Mouse (Mus musculus): ENCODE data around the gene Zfp661.

The Zfp661 gene

DNA sequence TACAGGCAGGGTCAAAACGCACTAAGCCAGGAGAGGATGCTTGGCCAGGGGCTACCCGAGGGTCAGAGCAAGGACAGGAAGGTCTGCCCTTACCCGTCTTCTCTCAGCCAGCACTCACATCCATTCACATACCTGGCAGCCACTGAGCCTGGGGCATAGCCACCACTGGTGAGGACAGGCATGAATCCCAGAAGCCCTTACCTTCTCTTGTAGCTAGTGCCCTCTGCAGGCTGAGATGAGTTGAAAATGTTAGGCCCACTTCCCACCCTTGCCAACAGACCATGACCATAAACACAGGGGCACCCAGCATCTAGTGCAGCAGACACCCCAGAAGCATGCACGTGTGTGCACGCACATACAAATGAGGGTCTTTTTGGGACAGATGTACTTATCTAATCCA, 35.8 kb downstream of the Zfp661 start:
- DNase-seq (ENCODE audit: extremely low spot score, low read depth, low spot score), result no peak

DNA sequence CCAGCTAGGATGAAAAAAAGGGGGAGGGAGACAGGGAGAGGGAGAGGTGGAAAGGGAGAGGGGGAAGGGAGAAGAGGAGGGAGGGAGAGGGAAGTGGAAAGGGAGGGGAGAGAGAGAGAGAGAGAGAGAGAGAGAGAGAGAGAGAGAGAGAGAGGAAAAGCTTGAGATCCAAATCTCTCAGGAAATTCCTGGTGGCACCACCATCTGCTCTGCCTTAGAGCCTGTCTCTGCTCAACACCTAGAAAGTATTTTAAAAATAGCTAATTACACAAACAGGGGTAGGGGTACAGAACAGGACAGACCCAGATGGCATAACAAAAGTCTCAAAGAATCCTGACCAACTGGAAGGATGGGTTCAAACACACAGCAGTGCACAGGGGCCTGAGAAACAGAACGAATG, 36.4 kb downstream of the Zfp661 start:
- DNase-seq (ENCODE audit: extremely low spot score, low read depth, low spot score), result no peak

DNA sequence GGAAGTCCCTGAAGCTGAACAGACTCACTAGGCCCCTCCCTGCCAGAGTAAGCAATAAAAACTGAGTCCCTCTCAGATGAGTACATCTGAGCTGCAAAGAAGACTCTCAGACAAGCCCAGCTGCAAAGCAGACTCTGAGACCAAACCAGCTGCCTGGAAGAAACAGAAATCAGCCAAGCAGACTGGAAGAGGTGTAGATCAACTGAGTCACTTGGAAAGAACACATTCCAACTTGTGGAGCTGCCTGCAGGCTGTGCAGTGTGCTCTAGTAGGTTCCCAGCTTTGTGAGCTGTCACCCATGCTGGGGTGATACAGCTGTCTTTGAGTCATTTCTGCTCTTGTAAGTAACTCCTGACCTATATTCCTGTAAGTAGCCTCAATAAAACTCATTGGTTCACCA, 37.2 kb downstream of the Zfp661 start:
- no peak for DNase-seq (ENCODE audit: extremely low spot score, low read depth, low spot score)

DNA sequence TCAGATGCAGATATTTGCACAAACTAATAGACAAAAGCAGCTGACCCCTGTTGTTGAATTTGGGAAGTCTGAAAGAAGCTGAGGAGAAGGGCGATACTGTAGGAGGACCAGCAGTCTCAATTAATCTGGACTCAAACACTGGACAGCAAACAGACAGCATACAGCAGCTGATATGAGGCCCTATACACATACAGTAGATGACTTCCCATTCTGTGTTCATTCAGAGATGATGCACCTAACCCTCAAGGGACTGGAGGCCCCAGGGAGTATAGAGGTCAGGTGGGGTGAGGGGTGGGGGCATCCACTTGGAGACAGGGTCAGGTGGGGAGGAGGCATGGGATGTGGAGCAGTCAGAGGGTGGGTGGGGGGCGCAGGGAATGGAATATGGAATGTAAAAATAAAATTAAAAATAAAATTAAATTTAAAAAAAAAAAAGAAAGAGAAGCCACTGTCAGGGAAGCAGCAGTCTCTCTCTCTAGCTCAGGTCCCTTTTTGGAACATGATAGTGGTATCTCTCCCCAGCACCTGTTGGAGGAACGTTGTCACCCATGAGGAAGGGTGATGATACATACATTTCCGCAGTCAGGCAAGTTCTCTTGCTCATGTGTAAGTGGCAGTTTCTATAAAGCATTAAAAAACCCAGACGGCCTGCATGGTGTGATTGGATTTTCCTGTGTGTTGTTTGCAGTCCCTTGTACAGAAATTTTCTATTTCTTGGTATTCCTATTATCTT, 38.4 kb downstream of the Zfp661 start:
- no peak for DNase-seq (ENCODE audit: extremely low spot score, low read depth, low spot score)

DNA sequence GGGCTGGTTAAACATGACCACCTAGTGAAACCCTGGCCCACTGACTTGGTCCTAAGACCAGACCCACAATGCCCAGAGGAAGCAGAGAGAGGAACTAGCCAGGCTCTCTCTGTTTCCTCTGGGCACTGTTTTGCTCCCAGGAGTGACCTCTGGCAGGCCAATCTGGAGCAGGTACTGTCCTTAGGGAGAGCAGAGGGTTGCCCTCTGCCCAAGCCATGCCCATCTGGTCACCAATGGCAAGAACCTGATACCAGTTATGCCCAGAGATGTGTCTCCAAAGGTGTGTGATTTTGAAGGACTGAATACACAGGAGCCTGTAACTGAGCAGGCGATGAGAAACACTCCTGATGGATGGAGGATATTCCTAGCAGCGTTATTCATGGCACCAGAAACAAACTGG, 45.2 kb downstream of the Zfp661 start:
- DNase-seq (ENCODE audit: extremely low spot score, low read depth, low spot score), result no peak

DNA sequence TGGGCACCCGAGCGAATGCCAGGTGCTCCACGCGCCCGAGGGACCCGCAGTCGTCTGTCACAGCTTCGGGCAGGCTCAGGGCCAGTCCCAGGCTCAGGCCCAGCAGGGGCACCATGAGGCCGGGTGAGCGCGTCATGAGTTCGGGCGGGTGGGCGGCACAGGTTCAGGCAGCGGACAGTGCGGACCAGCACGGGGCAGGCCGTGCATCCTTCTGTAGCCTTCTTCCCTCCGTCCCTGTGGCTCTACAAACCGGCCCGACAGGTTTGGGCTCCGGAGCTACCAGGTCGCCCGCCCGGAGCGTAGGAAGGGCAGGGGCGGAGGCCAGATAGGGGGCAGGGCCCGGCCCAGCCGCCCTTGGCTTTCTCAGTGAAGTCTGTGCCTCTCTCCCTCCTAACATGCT, 45.7 kb downstream of the Zfp661 start, which contains the start of gene Prom2:
Gene Prom2 (minus strand): TSS at position 283 of the 400 bp plus-strand sequence.
- DNase-seq (ENCODE audit: extremely low spot score, low read depth, low spot score), result no peak

DNA sequence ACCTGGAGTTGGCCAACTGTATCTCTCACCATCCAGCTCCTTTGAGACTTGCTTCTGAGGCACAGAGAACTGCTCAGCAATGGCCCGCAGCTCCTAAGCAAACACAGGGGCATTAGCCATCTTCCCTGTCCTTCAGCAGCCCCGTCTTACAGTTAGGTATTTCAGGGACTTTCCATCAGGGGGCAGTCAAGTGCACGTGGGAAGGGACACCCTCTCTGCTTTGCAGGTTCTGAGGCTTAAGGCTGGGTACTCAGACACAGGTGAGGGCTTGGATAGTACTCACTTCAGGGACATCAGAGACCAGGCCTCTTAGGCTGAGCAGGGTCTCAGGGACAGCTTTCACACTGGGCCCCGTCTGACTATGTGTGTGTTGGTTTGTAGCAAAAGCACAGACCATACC, 47.4 kb downstream of the Zfp661 start:
- no peak for DNase-seq (ENCODE audit: extremely low spot score, low read depth, low spot score)

DNA sequence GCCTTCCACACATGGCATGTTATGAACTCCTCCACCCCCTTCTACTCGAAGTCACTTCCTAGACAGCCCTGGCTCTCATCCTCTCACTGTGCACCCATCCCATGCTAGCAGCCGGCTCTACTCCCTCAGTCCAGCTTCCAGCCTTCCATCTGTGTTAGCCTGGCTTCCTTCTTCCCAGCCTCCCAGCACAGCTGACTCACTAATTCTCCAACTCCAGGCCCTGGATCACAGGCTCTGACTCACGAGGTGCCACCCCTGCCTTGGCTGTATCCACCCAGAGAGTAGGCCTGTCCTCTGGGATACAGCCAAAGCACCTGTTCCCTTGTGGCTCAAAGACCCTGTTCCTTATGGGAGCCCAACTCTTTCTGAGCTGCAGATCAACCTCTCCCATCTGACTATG, 49.3 kb downstream of the Zfp661 start:
- no peak for DNase-seq (ENCODE audit: extremely low spot score, low read depth, low spot score)

DNA sequence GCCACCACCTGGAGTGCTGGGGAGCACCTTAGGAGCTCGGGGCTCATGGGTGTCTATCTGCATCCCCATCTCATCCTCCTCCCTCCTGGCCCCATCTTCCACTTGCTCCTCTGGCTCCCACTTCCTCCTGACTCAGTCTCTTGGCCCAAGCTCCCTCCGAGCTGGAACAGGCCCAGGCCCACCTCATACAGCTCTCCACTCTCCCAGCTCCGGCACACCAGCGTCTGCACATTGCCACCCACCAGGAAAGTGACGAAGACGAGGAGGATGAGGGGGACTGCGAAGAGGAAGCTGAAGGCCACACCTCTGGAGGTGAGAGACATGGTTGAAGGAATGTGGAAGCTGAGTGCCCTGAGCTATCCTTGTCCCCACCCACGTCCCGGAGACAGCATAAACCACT, 51.5 kb downstream of the Zfp661 start:
- no peak for DNase-seq (ENCODE audit: extremely low spot score, low read depth, low spot score)

DNA sequence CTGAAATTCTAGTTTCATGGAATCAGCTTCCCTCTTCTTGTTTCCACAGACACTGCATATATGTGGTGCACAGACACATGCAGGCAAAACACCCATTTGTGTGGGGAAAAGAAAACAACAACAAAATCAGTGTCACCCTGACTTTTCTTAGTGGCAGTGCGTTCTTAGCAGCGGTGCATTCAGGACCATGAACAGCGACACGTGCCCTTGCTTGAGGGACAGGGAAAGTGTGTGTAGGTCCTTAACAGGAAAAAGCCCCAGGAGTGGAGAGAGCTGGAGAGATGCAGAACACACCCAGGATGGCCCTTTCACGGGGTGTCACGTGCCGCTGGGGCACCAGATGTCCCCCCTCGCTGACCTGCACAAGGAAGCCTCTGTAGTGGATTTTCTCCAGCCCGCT, 54.5 kb downstream of the Zfp661 start:
- peak; percentile 26 for DNase-seq (ENCODE audit: extremely low spot score, low read depth, low spot score)

DNA sequence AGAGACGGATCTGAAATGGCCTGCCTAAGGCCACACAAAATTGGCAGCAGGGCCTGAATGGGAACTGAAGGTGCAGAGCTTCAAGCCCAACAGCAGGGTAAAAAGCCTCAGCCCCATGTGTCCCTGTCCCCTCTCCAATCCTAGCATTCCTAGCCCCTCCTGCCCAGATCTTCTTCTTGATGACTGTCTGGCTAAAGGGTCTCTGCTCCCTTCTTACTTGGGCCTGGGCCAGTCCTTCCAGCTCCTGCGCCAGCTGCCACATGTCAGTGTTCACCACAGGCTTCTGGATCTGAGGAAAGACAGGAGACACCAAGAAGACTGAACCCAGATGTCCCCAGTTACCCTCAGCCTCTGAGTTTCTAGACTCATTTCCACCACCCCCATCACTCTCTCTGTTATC, 55.3 kb downstream of the Zfp661 start:
- no peak for DNase-seq (ENCODE audit: extremely low spot score, low read depth, low spot score)

DNA sequence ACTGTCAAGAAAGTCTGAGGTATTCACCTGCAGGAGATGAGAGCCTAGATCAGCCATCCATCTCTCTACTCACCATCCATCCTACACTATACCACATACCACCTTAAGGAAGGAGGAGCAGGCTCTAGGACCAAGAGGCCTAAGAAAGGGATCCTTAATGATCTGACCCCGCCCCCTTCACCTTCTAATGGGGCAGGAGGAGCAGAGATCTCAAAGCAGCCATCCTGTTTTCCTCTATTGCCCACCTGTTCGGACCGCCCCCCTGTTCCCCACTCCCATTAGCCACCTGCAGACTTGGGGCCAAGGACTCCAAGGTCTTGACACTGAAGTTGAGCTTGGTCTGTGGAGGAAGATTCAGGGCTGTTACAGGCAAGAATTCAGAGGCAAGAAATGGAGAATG, 56.5 kb downstream of the Zfp661 start:
- DNase-seq (ENCODE audit: extremely low spot score, low read depth, low spot score), result no peak

DNA sequence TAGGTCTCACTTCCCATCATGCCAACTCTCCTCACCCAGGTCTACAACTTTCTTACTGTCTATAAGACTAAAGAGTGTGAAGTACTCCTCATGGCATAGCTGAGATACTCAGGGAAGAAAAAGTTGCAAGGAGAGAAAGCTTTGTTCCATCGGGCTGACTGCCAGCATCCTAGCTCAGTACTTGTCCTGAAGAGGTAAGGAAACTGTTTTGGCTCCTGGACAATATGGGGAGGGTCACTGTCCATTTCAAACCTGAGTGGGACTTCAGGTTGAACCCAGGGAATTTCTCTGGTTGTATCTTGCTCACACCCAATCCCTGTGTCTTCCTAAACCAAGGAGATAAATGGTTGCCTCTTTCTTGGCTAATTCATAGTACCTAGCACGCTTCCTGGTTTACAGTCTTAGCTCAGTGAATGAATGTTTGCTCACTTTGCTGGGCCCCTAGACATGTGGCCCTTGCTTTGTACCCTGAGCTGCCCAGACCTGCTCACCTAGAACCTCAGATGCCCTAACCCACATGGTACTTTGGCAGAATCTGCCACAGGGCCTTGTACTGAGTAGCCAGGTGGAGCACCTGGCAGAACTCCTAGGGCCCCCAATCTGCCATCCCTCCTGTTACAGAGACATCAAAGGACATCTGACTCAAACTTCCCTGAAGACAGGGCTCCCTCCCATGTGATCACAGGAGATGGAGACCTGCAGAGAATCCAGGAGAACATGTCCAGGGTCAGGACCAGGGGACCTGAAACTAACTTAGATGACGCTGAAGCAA, 61.7 kb downstream of the Zfp661 start:
- no peak for DNase-seq (ENCODE audit: extremely low spot score, low read depth, low spot score)
